Mouse (Mus musculus): Measurements from ENCODE around the gene Hrh2. TPM values are rescaled to one million over a fixed set of nuclear protein-coding genes. Genes with fewer than 3 reads are reported as not detected.

Hrh2 gene
- polyA plus RNA-seq, 1 experiment from 2014 or later, result 0.09 TPM

DNA sequence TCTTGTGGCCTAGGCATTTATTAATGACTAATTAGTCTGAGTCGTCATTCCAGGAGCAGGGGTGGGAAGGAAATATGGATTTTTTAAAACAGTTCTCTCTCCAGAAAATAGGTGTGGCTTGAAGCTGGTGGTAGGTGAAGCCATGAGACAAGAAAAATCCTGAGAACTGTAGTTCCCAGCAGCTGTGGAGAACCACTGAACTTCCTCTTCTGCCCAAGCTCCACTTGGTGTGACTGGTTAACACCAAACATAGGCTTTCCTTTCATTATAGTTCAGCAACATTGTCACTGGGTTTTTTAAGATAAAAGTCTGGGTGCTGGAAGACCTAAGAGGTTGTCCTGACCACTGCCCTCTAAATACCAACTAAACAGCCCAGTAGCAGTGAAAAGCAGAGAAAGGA is 31.4 kb upstream of the Hrh2 start:
- Histone ChIP-seq H3K9me3 (ENCODE audit: control insufficient read depth, low read length) (no peaks in the 10 kb centered on the region), H3K27me3 (replicated peaks; ENCODE audit: control insufficient read depth, insufficient read depth, low read length) (no peaks in the 10 kb centered on the region), H3K9ac (ENCODE audit: low read depth, low read length) (no peak overlapping the region), H3K36me3 (ENCODE audit: control insufficient read depth, insufficient read depth, low read length) (no peaks in the 10 kb centered on the region), H3K4me1 (ENCODE audit: control insufficient read depth, insufficient read depth, low read length) (no peaks in the 10 kb centered on the region), H3K27ac (ENCODE audit: low read length) (no peak overlapping the region), H3K4me3 (ENCODE audit: low read length) (no peak overlapping the region), H3K4me2 (ENCODE audit: low read depth, low read length) (no peak overlapping the region)
- WGBS, result 30% methylated on average over 1 of the region's 1 CpGs
- ATAC-seq, result no peak

GRCm38 (mm10) chr13:54161514-54161913 is 30.4 kb upstream of the Hrh2 start:
- Histone ChIP-seq H3K4me2 (ENCODE audit: low read depth, low read length) (no peak overlapping the region), H3K36me3 (ENCODE audit: control insufficient read depth, insufficient read depth, low read length) (no peaks in the 10 kb centered on the region), H3K4me1 (ENCODE audit: control insufficient read depth, insufficient read depth, low read length) (no peaks in the 10 kb centered on the region), H3K4me3 (ENCODE audit: low read length) (no peak overlapping the region), H3K27me3 (replicated peaks; ENCODE audit: control insufficient read depth, insufficient read depth, low read length) (no peaks in the 10 kb centered on the region), H3K9ac (ENCODE audit: low read depth, low read length) (no peak overlapping the region), H3K9me3 (ENCODE audit: control insufficient read depth, low read length) (no peaks in the 10 kb centered on the region), H3K27ac (ENCODE audit: low read length) (no peak overlapping the region)
- WGBS, result 73% methylated on average over 2 of the region's 2 CpGs
- ATAC-seq, result no peak

DNA sequence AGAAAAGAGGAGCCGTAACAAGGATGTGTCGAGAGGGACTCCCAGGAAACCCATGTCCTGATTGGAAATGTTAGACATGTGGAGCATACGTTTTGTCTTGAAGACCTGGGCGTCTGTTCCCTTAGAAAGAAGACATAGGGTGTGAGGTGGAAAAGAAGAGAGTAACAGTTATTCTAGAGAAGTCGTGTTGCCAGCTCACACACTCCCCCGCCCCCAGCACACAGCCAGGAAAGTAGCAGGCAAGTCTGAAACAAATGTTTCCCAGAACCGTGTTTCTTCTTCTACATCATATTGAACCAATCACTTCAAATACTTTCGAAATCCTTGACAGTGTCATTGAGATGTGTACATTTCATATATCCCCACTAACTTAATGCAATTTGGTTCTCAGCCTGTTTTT is 28.6 kb upstream of the Hrh2 start:
- WGBS, result 71% methylated on average over 8 of the region's 8 CpGs

DNA sequence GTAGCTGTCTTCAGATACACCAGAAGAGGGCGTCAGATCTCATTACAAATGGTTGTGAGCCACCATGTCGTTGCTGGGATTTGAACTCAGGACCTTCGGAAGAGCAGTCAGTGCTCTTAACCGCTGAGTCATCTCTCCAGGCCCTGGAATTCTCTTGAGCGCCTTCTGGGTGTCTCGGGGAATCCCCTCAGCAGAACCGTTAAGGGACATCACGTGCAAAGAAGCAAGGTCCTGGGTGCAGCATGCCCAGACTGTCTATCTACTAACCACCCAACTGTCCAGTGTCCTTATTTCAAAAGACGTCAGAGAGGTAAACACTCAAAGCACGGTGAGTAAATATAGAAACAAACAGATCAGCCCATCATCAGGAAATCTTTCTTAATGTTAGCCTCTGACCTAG is 27.5 kb upstream of the Hrh2 start:
- H3K9ac ChIP-seq (ENCODE audit: low read depth, low read length), result no peak overlapping the region
- no peak overlapping the region for H3K4me2 ChIP-seq (ENCODE audit: low read depth, low read length)
- H3K9me3 ChIP-seq (ENCODE audit: control insufficient read depth, low read length), result no peaks in the 10 kb centered on the region
- WGBS, result 81% methylated on average over 10 of the region's 10 CpGs
- H3K4me1 ChIP-seq (ENCODE audit: control insufficient read depth, insufficient read depth, low read length), result no peaks in the 10 kb centered on the region
- H3K4me3 ChIP-seq (ENCODE audit: low read length), result no peak overlapping the region
- H3K36me3 ChIP-seq (ENCODE audit: control insufficient read depth, insufficient read depth, low read length), result no peaks in the 10 kb centered on the region
- ATAC-seq, result no peak
- H3K27me3 ChIP-seq (replicated peaks; ENCODE audit: control insufficient read depth, insufficient read depth, low read length), result no peaks in the 10 kb centered on the region
- H3K27ac ChIP-seq (ENCODE audit: low read length), result no peak overlapping the region

More for the DNA sequence above, 28.6 kb upstream of the Hrh2 start:
- Histone ChIP-seq H3K27me3 (replicated peaks; ENCODE audit: control insufficient read depth, insufficient read depth, low read length) (no peaks in the 10 kb centered on the region), H3K4me3 (ENCODE audit: low read length) (no peak overlapping the region), H3K9ac (ENCODE audit: low read depth, low read length) (no peak overlapping the region), H3K9me3 (ENCODE audit: control insufficient read depth, low read length) (no peaks in the 10 kb centered on the region), H3K4me2 (ENCODE audit: low read depth, low read length) (no peak overlapping the region), H3K36me3 (ENCODE audit: control insufficient read depth, insufficient read depth, low read length) (no peaks in the 10 kb centered on the region), H3K27ac (ENCODE audit: low read length) (no peak overlapping the region), H3K4me1 (ENCODE audit: control insufficient read depth, insufficient read depth, low read length) (no peaks in the 10 kb centered on the region)
- no peak for ATAC-seq

- H3K4me1 ChIP-seq (ENCODE audit: control insufficient read depth, insufficient read depth, low read length), result no peaks in the 10 kb centered on the region
- no peak overlapping the region for H3K27ac ChIP-seq (ENCODE audit: low read length)
- no peak overlapping the region for H3K4me2 ChIP-seq (ENCODE audit: low read depth, low read length)
- no peaks in the 10 kb centered on the region for H3K36me3 ChIP-seq (ENCODE audit: control insufficient read depth, insufficient read depth, low read length)
- no peak for ATAC-seq
- no peaks in the 10 kb centered on the region for H3K9me3 ChIP-seq (ENCODE audit: control insufficient read depth, low read length)
- no peak overlapping the region for H3K9ac ChIP-seq (ENCODE audit: low read depth, low read length)
- no peak overlapping the region for H3K4me3 ChIP-seq (ENCODE audit: low read length)
- WGBS, result 69% methylated on average over 6 of the region's 6 CpGs
- no peaks in the 10 kb centered on the region for H3K27me3 ChIP-seq (replicated peaks; ENCODE audit: control insufficient read depth, insufficient read depth, low read length)
These were observed 26.9 kb upstream of the Hrh2 start for GRCm38 (mm10) chr13:54165066-54165465.

GRCm38 (mm10) chr13:54165765-54166164 is 26.2 kb upstream of the Hrh2 start:
- H3K4me3 ChIP-seq (ENCODE audit: low read length), result no peak overlapping the region
- no peak overlapping the region for H3K4me2 ChIP-seq (ENCODE audit: low read depth, low read length)
- H3K9me3 ChIP-seq (ENCODE audit: control insufficient read depth, low read length), result no peaks in the 10 kb centered on the region
- H3K27ac ChIP-seq (ENCODE audit: low read length), result no peak overlapping the region
- WGBS, result 68% methylated on average over 6 of the region's 6 CpGs
- H3K9ac ChIP-seq (ENCODE audit: low read depth, low read length), result no peak overlapping the region
- no peaks in the 10 kb centered on the region for H3K36me3 ChIP-seq (ENCODE audit: control insufficient read depth, insufficient read depth, low read length)
- no peak for ATAC-seq
- no peaks in the 10 kb centered on the region for H3K4me1 ChIP-seq (ENCODE audit: control insufficient read depth, insufficient read depth, low read length)
- no peaks in the 10 kb centered on the region for H3K27me3 ChIP-seq (replicated peaks; ENCODE audit: control insufficient read depth, insufficient read depth, low read length)

DNA sequence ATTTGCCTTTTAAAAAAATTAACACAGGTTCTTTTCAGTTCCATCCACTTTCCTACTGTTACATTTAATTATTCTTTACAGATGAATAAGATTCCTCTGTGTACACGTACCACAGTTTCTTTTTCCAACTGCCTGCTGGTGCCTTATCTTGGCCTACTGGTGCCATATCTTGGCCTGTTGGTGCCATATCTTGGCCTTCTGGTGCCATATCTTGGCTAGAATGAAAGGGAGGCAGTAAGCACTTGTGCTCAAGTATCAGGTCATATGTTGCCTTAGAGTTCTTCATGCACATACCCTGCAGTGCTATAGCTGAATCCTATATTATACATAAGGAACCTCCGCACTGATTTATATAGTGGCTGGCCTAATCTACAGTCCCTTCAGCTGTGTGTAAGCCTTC is 24.9 kb upstream of the Hrh2 start:
- no peaks in the 10 kb centered on the region for H3K27me3 ChIP-seq (replicated peaks; ENCODE audit: control insufficient read depth, insufficient read depth, low read length)
- no peak overlapping the region for H3K27ac ChIP-seq (ENCODE audit: low read length)
- no peaks in the 10 kb centered on the region for H3K9me3 ChIP-seq (ENCODE audit: control insufficient read depth, low read length)
- 94% methylated on average over 2 of the region's 2 CpGs for WGBS
- no peak overlapping the region for H3K4me3 ChIP-seq (ENCODE audit: low read length)
- H3K4me1 ChIP-seq (ENCODE audit: control insufficient read depth, insufficient read depth, low read length), result no peaks in the 10 kb centered on the region
- H3K4me2 ChIP-seq (ENCODE audit: low read depth, low read length), result no peak overlapping the region
- H3K36me3 ChIP-seq (ENCODE audit: control insufficient read depth, insufficient read depth, low read length), result no peaks in the 10 kb centered on the region
- ATAC-seq, result no peak
- no peak overlapping the region for H3K9ac ChIP-seq (ENCODE audit: low read depth, low read length)

DNA sequence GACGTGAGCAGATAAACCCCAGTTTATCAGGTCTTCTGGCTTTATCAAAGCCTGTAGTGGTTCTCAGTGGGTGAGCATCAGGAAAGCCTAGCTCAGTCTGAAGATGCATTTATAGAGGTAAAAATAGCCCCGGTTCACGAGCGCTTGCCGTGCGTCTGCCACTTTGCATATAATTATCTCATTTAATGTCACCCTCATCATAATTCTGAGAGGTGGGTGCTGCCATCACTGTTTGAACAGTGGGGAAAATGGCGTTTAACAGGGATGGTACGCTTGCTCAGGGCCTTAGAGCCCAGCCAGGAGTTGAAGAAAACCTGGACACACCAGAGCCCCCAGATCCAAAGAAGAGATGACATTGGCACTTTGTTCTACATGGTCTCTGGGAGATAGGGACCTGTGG is 23.3 kb upstream of the Hrh2 start:
- Histone ChIP-seq H3K4me3 (ENCODE audit: low read length) (no peak overlapping the region), H3K36me3 (ENCODE audit: control insufficient read depth, insufficient read depth, low read length) (no peaks in the 10 kb centered on the region), H3K9ac (ENCODE audit: low read depth, low read length) (no peak overlapping the region), H3K4me2 (ENCODE audit: low read depth, low read length) (no peak overlapping the region), H3K4me1 (ENCODE audit: control insufficient read depth, insufficient read depth, low read length) (no peaks in the 10 kb centered on the region), H3K27me3 (replicated peaks; ENCODE audit: control insufficient read depth, insufficient read depth, low read length) (no peaks in the 10 kb centered on the region), H3K27ac (ENCODE audit: low read length) (no peak overlapping the region), H3K9me3 (ENCODE audit: control insufficient read depth, low read length) (no peaks in the 10 kb centered on the region)
- no peak for ATAC-seq
- 91% methylated on average over 8 of the region's 8 CpGs for WGBS

DNA sequence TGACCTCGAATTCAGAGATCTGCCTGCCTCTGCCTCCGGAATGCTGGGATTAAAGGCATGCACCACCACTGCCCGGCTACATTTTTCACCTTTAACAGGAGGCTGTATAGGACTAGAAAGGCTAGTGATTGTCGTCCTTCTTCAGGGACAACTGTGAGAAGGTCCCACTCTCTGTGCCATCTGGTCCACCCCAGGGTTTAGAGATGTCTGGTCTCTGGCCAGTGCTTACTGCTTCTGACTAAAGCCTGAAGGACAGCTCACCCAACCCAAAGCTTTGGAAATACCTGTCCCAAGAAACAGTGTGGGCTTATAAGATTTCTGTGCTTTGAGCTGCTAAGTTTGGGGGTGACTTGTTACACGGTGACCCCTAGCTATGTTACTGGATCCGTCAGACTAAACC is 21.6 kb upstream of the Hrh2 start:
- no peaks in the 10 kb centered on the region for H3K4me1 ChIP-seq (ENCODE audit: control insufficient read depth, insufficient read depth, low read length)
- no peaks in the 10 kb centered on the region for H3K27me3 ChIP-seq (replicated peaks; ENCODE audit: control insufficient read depth, insufficient read depth, low read length)
- H3K27ac ChIP-seq (ENCODE audit: low read length), result no peak overlapping the region
- no peaks in the 10 kb centered on the region for H3K36me3 ChIP-seq (ENCODE audit: control insufficient read depth, insufficient read depth, low read length)
- no peak for ATAC-seq
- no peak overlapping the region for H3K9ac ChIP-seq (ENCODE audit: low read depth, low read length)
- peaks cover 5% of the 10 kb centered on the region for H3K9me3 ChIP-seq (ENCODE audit: control insufficient read depth, low read length)
- 88% methylated on average over 6 of the region's 6 CpGs for WGBS
- no peak overlapping the region for H3K4me3 ChIP-seq (ENCODE audit: low read length)
- no peak overlapping the region for H3K4me2 ChIP-seq (ENCODE audit: low read depth, low read length)

GRCm38 (mm10) chr13:54171346-54171745 is 20.6 kb upstream of the Hrh2 start:
- WGBS, result 76% methylated on average over 10 of the region's 10 CpGs
- ATAC-seq, result no peak
- no peaks in the 10 kb centered on the region for H3K27me3 ChIP-seq (replicated peaks; ENCODE audit: control insufficient read depth, insufficient read depth, low read length)
- no peaks in the 10 kb centered on the region for H3K36me3 ChIP-seq (ENCODE audit: control insufficient read depth, insufficient read depth, low read length)
- peaks cover 5% of the 10 kb centered on the region for H3K9me3 ChIP-seq (ENCODE audit: control insufficient read depth, low read length)
- no peak overlapping the region for H3K27ac ChIP-seq (ENCODE audit: low read length)
- H3K9ac ChIP-seq (ENCODE audit: low read depth, low read length), result no peak overlapping the region
- no peak overlapping the region for H3K4me3 ChIP-seq (ENCODE audit: low read length)
- no peak overlapping the region for H3K4me2 ChIP-seq (ENCODE audit: low read depth, low read length)
- no peaks in the 10 kb centered on the region for H3K4me1 ChIP-seq (ENCODE audit: control insufficient read depth, insufficient read depth, low read length)
